Mouse (Mus musculus) megakaryocyte progenitor cell, adult 5-6 weeks (primary cell): ENCODE measurements around the gene Psmc5. TPM values are rescaled to one million over a fixed set of nuclear protein-coding genes. Genes with fewer than 3 reads are reported as not detected.

ENCODE experiments used
- ATAC-seq: replicated peaks from 2 replicates; pipeline ENCODE4 v1.8.0; 2016; ENCODE audit warnings: mild to moderate bottlenecking, moderate TSS enrichment, inconsistent platforms; ENCODE audit not compliant: poor library complexity
- total RNA-seq, 2 experiments: library from RNA; stranded (forward) in 1 of 2; stranded (reverse) in 1 of 2; fragments of 157-497, 149-512 nt in 1 of 2; fragments of 200-1000 nt in 1 of 2; gene quantifications; 2 replicates each; pipeline versions ENCODE4 v1.2.3 to v1.2.4; 2015 to 2017

The Psmc5 gene
- total RNA-seq, 2 experiments from 2014 or later, result 52.0 to 110 TPM

- ATAC-seq, result no peak
These were observed 12.5 kb downstream of the Psmc5 start for GRCm38 (mm10) chr11:106268326-106269059.

- no peak for ATAC-seq
These were observed 13.1 kb downstream of the Psmc5 start for GRCm38 (mm10) chr11:106269060-106269431.

GRCm38 (mm10) chr11:106271131-106271793 is 15.3 kb downstream of the Psmc5 start:
- ATAC-seq, result no peak

GRCm38 (mm10) chr11:106271794-106272643 is 16.1 kb downstream of the Psmc5 start:
- 0 out of 2 replicates have a peak, but pooled peaks have one; percentile 7 for ATAC-seq

GRCm38 (mm10) chr11:106272644-106273310 is 16.8 kb downstream of the Psmc5 start, which contains the start of gene Smarcd2:
TSS of gene Smarcd2 (minus strand) at chr11:106272972.
- peak; percentile 77 for ATAC-seq

- ATAC-seq, result no peak
These were observed 17.3 kb downstream of the Psmc5 start for GRCm38 (mm10) chr11:106273311-106273684.

- no peak for ATAC-seq
These were observed 17.9 kb downstream of the Psmc5 start for GRCm38 (mm10) chr11:106273811-106274210.

- no peak for ATAC-seq
These were observed 18.4 kb downstream of the Psmc5 start for GRCm38 (mm10) chr11:106274374-106274773.

GRCm38 (mm10) chr11:106274971-106275411 is 19.0 kb downstream of the Psmc5 start:
- no peak for ATAC-seq

- peak; percentile 71 for ATAC-seq
These were observed 20.5 kb downstream of the Psmc5 start, which contains the start of gene Tcam1 for GRCm38 (mm10) chr11:106276454-106276853. TSS of gene Tcam1 (plus strand) at chr11:106276672.

- no peak for ATAC-seq
These were observed 26.5 kb downstream of the Psmc5 start for GRCm38 (mm10) chr11:106282452-106282851.

GRCm38 (mm10) chr11:106283371-106283770 is 27.4 kb downstream of the Psmc5 start:
- ATAC-seq, result no peak

GRCm38 (mm10) chr11:106284126-106284525 is 28.2 kb downstream of the Psmc5 start:
- ATAC-seq, result no peak

GRCm38 (mm10) chr11:106286206-106286605 is 30.3 kb downstream of the Psmc5 start:
- no peak for ATAC-seq

- no peak for ATAC-seq
These were observed 31.0 kb downstream of the Psmc5 start for GRCm38 (mm10) chr11:106286987-106287386.

- peak; percentile 69 for ATAC-seq
These were observed 33.4 kb downstream of the Psmc5 start for GRCm38 (mm10) chr11:106289369-106289768.

- ATAC-seq, result no peak
These were observed 34.4 kb downstream of the Psmc5 start for GRCm38 (mm10) chr11:106290376-106290775.

GRCm38 (mm10) chr11:106291861-106292260 is 35.9 kb downstream of the Psmc5 start:
- ATAC-seq, result no peak

GRCm38 (mm10) chr11:106301765-106302164 is 45.8 kb downstream of the Psmc5 start, which contains the start of gene Gh:
TSS of gene Gh (minus strand) at chr11:106301865.
- ATAC-seq, result no peak

- ATAC-seq, result peak; percentile 96
These were observed 46.7 kb downstream of the Psmc5 start for GRCm38 (mm10) chr11:106302634-106303033.
